Mouse (Mus musculus) small intestine, adult 2 months (tissue): Measurements from ENCODE around the gene Plekhh2. TPM values are rescaled to one million over a fixed set of nuclear protein-coding genes. Genes with fewer than 3 reads are reported as not detected.
A peak's percentile ranks its signal among the peaks of the same experiment; 100 is the strongest.

Source experiments
- H3K27ac ChIP-seq: fragments of 200-500 bp; 2 replicates; pipeline ENCODE4 v1.5.1; 2012; ENCODE audit warnings: low read depth, low read length, control low read depth, inconsistent platforms; ENCODE audit not compliant: insufficient read depth
- H3K27me3 ChIP-seq: fragments of 200-500 bp; 2 replicates; pipeline ENCODE4 v1.6.1; 2012; ENCODE audit warnings: mild to moderate bottlenecking, moderate library complexity, low read length, inconsistent platforms; ENCODE audit not compliant: control insufficient read depth, insufficient read depth
- H3K36me3 ChIP-seq: fragments of 200-500 bp; 2 replicates; pipeline ENCODE4 v1.6.1; 2012; ENCODE audit warnings: mild to moderate bottlenecking, low read length, control low read depth, inconsistent platforms; ENCODE audit not compliant: control insufficient read depth, insufficient read depth
- H3K4me1 ChIP-seq: fragments of 200-500 bp; 2 replicates; pipeline ENCODE4 v1.6.1; 2012; ENCODE audit warnings: low read length, inconsistent platforms, mixed read lengths; ENCODE audit not compliant: control insufficient read depth, insufficient read depth, insufficient read length
- H3K4me3 ChIP-seq: fragments of 200-500 bp; 2 replicates; pipeline ENCODE4 v1.5.1; 2012; ENCODE audit warnings: low read depth, mild to moderate bottlenecking, control low read depth, inconsistent platforms, low read length, moderate library complexity
- CTCF ChIP-seq: fragments of 200-500 bp; IDR thresholded peaks from 2 replicates; pipeline ENCODE4 v1.5.1; 2012; ENCODE audit warnings: low read depth, mild to moderate bottlenecking, control low read depth, inconsistent platforms, low read length, moderate library complexity, mixed read lengths; ENCODE audit not compliant: insufficient replicate concordance, insufficient read length; ENCODE audit errors: extremely low read depth
- POLR2A ChIP-seq: fragments of 200-500 bp; IDR thresholded peaks from 2 replicates; pipeline ENCODE4 v1.6.1; 2012; ENCODE audit warnings: low read depth, mild to moderate bottlenecking, control low read depth, inconsistent platforms, low read length, moderate library complexity
- WGBS: fragments of 180-500 bp; shearing (Covaris S2); methylation state at CpG from one replicate; pipeline ENCODE4 v1.1.7; 2018; 5-methylcytosine and 5-hydroxymethylcytosine counted together
- polyA plus RNA-seq: library from polyadenylated mRNA; depleted of rRNA; stranded (reverse); fragments of >200 nt; gene quantifications from 2 replicates; pipeline ENCODE4 v1.2.3, GENCODE M21; 2012

Gene Plekhh2
- polyA plus RNA-seq, 1 experiment = 1.8 TPM

- peaks cover 2% of the 10 kb centered on the region; the same call in 1 of the 2 replicates for H3K27me3 ChIP-seq
- no peaks in the 10 kb centered on the region for H3K4me1 ChIP-seq
- H3K27ac ChIP-seq = no peak overlapping the region
- no peak for TF ChIP-seq POLR2A
- no peak for TF ChIP-seq CTCF
- H3K4me3 ChIP-seq = no peak overlapping the region
- WGBS = 51% methylated on average over 5 of the region's 5 CpGs
- H3K36me3 ChIP-seq = no peaks in the 10 kb centered on the region
Measured at GRCm38 (mm10) chr17:84498639-84499038, 13.1 kb upstream of the Plekhh2 start.

GRCm38 (mm10) chr17:84502341-84502740 lies 9.4 kb upstream of the Plekhh2 start:
- 54% methylated on average over 3 of the region's 3 CpGs for WGBS
- no peaks in the 10 kb centered on the region; the same call in 1 of the 2 replicates for H3K27me3 ChIP-seq
- TF ChIP-seq POLR2A (no peak), CTCF (no peak)
- H3K27ac ChIP-seq = no peak overlapping the region
- H3K36me3 ChIP-seq = no peaks in the 10 kb centered on the region
- H3K4me3 ChIP-seq = no peak overlapping the region
- H3K4me1 ChIP-seq = no peaks in the 10 kb centered on the region

- TF ChIP-seq POLR2A (no peak), CTCF (no peak)
- WGBS = 63% methylated on average over 2 of the region's 2 CpGs
- Histone ChIP-seq H3K4me1 (no peaks in the 10 kb centered on the region), H3K36me3 (no peaks in the 10 kb centered on the region), H3K27ac (no peak overlapping the region), H3K4me3 (no peak overlapping the region), H3K27me3 (0 out of 2 replicates have a peak, but pooled peaks cover 2% of the 10 kb centered on the region)
Measured at GRCm38 (mm10) chr17:84505922-84506321, 5.8 kb upstream of the Plekhh2 start.

- no peak overlapping the region for H3K27ac ChIP-seq
- H3K4me1 ChIP-seq = peaks cover 7% of the 10 kb centered on the region
- H3K4me3 ChIP-seq = no peak overlapping the region
- H3K27me3 ChIP-seq = peaks cover 18% of the 10 kb centered on the region
- H3K36me3 ChIP-seq = no peaks in the 10 kb centered on the region
- WGBS = 34% methylated on average over 3 of the region's 3 CpGs
- no peak for TF ChIP-seq POLR2A
- TF ChIP-seq CTCF = no peak
Measured at GRCm38 (mm10) chr17:84508736-84509135, 3.0 kb upstream of the Plekhh2 start.

GRCm38 (mm10) chr17:84509176-84509575 lies 2.5 kb upstream of the Plekhh2 start:
- H3K4me1 ChIP-seq = peaks cover 7% of the 10 kb centered on the region
- peaks cover 18% of the 10 kb centered on the region for H3K27me3 ChIP-seq
- TF ChIP-seq POLR2A (no peak), CTCF (no peak)
- no peak overlapping the region for H3K27ac ChIP-seq
- H3K4me3 ChIP-seq = no peak overlapping the region
- no peaks in the 10 kb centered on the region for H3K36me3 ChIP-seq
- 34% methylated on average over 4 of the region's 4 CpGs for WGBS

GRCm38 (mm10) chr17:84510355-84510754 lies 1.3 kb upstream of the Plekhh2 start:
- peaks cover 18% of the 10 kb centered on the region for H3K27me3 ChIP-seq
- H3K27ac ChIP-seq = no peak overlapping the region
- no peak for TF ChIP-seq CTCF
- TF ChIP-seq POLR2A = no peak
- H3K4me1 ChIP-seq = peaks cover 7% of the 10 kb centered on the region
- no peak overlapping the region for H3K4me3 ChIP-seq
- no peaks in the 10 kb centered on the region for H3K36me3 ChIP-seq
- WGBS = 60% methylated on average over 5 of the region's 5 CpGs

- peaks cover 18% of the 10 kb centered on the region for H3K27me3 ChIP-seq
- H3K36me3 ChIP-seq = no peaks in the 10 kb centered on the region
- no peak for TF ChIP-seq POLR2A
- no peak for TF ChIP-seq CTCF
- peaks cover 7% of the 10 kb centered on the region for H3K4me1 ChIP-seq
- peak overlapping the region; percentile 66; the same call in 1 of the 2 replicates for H3K4me3 ChIP-seq
- WGBS = 57% methylated on average over 11 of the region's 11 CpGs
- H3K27ac ChIP-seq = peak overlapping the region; percentile 20; the same call in 1 of the 2 replicates
Measured at GRCm38 (mm10) chr17:84510961-84511639, 595 bp upstream of the Plekhh2 start.
